Mouse (Mus musculus): ENCODE results near the gene 4930503B20Rik. TPM values are rescaled to one million over a fixed set of nuclear protein-coding genes. Genes with fewer than 3 reads are reported as not detected.

Gene 4930503B20Rik
- polyA plus RNA-seq, 1 experiment from 2014 or later: not detected

DNA sequence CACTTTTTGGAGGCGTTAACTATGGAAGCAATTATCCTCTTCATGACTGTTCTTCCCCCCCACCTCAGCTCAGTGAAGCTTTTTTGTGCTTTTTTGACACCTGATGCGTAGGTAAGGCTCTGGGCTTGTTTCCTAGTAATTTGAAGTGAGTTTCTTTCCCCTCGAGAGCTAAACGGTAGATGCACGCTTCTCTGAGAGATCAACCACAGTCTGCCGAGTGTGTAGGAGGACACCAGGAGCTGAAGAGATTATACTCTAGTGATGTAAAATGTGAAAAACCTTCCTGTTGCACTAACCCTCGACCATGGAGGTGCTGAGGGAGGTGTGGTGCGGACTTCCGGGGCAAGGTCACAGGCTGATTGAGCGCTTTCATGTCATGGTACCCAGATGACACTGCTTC lies 31.0 kb downstream of the 4930503B20Rik start:
- Histone ChIP-seq H3K4me3 (replicated peaks; ENCODE audit: low read depth, low read length) (no peak overlapping the region), H3K9me3 (replicated peaks; ENCODE audit: low read length) (no peaks in the 10 kb centered on the region; the same call in 1 of the 2 replicates), H3K36me3 (ENCODE audit: insufficient read depth, low read length) (no peaks in the 10 kb centered on the region), H3K4me1 (replicated peaks; ENCODE audit: insufficient read depth, low read length) (no peaks in the 10 kb centered on the region), H3K9ac (ENCODE audit: low read depth, low read length) (no peak overlapping the region), H3K4me2 (ENCODE audit: low read length) (no peak overlapping the region), H3K27ac (no peak overlapping the region), H3K27me3 (ENCODE audit: insufficient read depth, low read length) (no peaks in the 10 kb centered on the region)
- ATAC-seq (replicated peaks; ENCODE audit: low FRiP score, low read depth): no peak
- WGBS: 81% methylated on average over 10 of the region's 10 CpGs
- no peak for TF ChIP-seq CTCF (IDR thresholded peaks at IDR 0.05; ENCODE audit: low read depth)
- no peak for DNase-seq (ENCODE audit: low spot score)

DNA sequence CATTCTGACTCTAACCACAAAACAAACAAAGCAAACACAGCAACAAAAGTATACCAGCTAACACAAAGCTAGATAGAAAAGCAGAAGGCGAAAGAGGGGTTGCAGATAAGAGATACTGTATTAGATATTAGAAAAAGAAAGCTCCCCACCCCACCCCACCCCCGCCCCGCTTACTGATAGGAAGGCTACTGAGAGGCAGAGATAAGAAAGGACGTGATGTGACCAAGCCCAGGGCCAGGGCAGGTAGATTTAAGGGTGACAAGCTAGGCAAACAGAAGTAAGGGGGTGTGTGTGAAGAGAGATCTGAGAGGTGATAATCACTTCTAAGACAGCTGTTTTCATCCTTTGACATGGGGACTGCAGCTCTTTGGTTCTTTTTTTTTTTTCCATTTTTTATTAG lies 32.8 kb downstream of the 4930503B20Rik start:
- no peak overlapping the region for H3K4me3 ChIP-seq (replicated peaks; ENCODE audit: low read depth, low read length)
- no peak overlapping the region for H3K9ac ChIP-seq (ENCODE audit: low read depth, low read length)
- no peak for DNase-seq (ENCODE audit: low spot score)
- 86% methylated on average over 4 of the region's 4 CpGs for WGBS
- no peaks in the 10 kb centered on the region; the same call in 1 of the 2 replicates for H3K9me3 ChIP-seq (replicated peaks; ENCODE audit: low read length)
- H3K4me2 ChIP-seq (ENCODE audit: low read length): no peak overlapping the region
- ATAC-seq (replicated peaks; ENCODE audit: low FRiP score, low read depth): no peak
- no peak overlapping the region for H3K27ac ChIP-seq
- H3K27me3 ChIP-seq (ENCODE audit: insufficient read depth, low read length): no peaks in the 10 kb centered on the region
- no peak for TF ChIP-seq CTCF (IDR thresholded peaks at IDR 0.05; ENCODE audit: low read depth)
- no peaks in the 10 kb centered on the region for H3K36me3 ChIP-seq (ENCODE audit: insufficient read depth, low read length)
- no peaks in the 10 kb centered on the region for H3K4me1 ChIP-seq (replicated peaks; ENCODE audit: insufficient read depth, low read length)

DNA sequence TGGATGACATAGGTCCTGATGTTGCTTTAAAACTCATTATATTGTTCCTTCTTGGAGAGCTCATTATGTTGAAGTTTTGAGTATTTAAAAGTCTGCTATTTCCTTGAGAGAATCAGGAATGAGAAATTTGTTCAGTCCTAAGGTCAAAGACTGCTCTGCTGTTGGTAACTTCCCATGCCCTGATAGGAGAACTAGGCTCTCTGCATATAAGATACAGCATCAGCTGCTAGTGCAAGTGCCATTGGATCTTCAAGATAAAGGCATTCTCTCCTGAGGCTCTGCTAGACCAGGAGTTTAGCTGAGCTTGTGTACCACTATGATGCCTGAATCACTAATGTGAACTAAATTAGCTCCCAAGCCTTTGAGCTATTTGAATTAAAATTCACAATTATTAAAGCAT lies 33.2 kb downstream of the 4930503B20Rik start:
- Histone ChIP-seq H3K4me1 (replicated peaks; ENCODE audit: insufficient read depth, low read length) (no peaks in the 10 kb centered on the region), H3K27ac (no peak overlapping the region), H3K36me3 (ENCODE audit: insufficient read depth, low read length) (no peaks in the 10 kb centered on the region), H3K27me3 (ENCODE audit: insufficient read depth, low read length) (no peaks in the 10 kb centered on the region), H3K9me3 (replicated peaks; ENCODE audit: low read length) (no peaks in the 10 kb centered on the region; the same call in 1 of the 2 replicates), H3K9ac (ENCODE audit: low read depth, low read length) (no peak overlapping the region), H3K4me2 (ENCODE audit: low read length) (no peak overlapping the region), H3K4me3 (replicated peaks; ENCODE audit: low read depth, low read length) (no peak overlapping the region)
- ATAC-seq (replicated peaks; ENCODE audit: low FRiP score, low read depth) (no peak), DNase-seq (ENCODE audit: low spot score) (no peak)
- TF ChIP-seq CTCF (IDR thresholded peaks at IDR 0.05; ENCODE audit: low read depth): no peak

DNA sequence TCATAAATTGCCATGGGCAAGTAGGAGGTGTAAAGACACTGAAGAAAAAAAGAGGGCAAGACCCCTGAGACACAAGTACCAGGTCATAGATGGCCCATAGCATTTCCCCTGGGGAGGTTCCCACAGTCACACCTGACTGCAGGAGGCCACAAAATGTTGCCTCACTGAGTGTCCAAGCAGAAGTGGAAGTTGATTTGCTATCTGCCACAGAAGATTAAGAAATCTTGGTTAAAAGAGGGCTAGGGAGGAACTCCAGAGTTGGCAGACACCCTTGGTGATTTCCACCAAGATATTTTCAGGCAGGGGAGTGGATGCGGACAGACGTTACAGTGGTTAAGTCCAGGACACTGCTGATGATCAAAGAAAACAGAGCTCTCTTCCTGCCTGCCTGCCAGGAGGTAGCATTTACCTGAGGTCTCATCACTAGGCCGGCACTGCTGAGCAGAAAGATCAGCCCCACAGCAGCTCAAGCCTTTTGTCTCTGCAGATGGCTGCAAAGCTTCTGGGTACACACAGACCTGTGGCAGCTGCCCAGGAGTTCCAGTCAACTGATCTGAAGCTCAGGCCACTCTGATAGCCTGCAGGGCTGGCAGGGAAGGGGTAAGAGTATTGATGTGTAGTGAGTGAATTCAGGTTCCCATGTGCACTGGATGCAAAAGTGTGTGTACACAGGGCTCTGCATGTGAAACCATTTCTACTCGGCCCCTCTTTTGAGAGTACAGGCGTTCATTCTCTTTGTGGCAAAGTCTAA lies 34.4 kb downstream of the 4930503B20Rik start:
- DNase-seq (ENCODE audit: low spot score) (no peak), ATAC-seq (replicated peaks; ENCODE audit: low FRiP score, low read depth) (no peak)
- 60% methylated on average over 5 of the region's 5 CpGs for WGBS
- Histone ChIP-seq H3K27ac (no peak overlapping the region), H3K36me3 (ENCODE audit: insufficient read depth, low read length) (no peaks in the 10 kb centered on the region), H3K9ac (ENCODE audit: low read depth, low read length) (no peak overlapping the region), H3K4me1 (replicated peaks; ENCODE audit: insufficient read depth, low read length) (no peaks in the 10 kb centered on the region), H3K9me3 (replicated peaks; ENCODE audit: low read length) (no peaks in the 10 kb centered on the region; the same call in 1 of the 2 replicates), H3K27me3 (ENCODE audit: insufficient read depth, low read length) (no peaks in the 10 kb centered on the region), H3K4me3 (replicated peaks; ENCODE audit: low read depth, low read length) (no peak overlapping the region), H3K4me2 (ENCODE audit: low read length) (no peak overlapping the region)
- no peak for TF ChIP-seq CTCF (IDR thresholded peaks at IDR 0.05; ENCODE audit: low read depth)

DNA sequence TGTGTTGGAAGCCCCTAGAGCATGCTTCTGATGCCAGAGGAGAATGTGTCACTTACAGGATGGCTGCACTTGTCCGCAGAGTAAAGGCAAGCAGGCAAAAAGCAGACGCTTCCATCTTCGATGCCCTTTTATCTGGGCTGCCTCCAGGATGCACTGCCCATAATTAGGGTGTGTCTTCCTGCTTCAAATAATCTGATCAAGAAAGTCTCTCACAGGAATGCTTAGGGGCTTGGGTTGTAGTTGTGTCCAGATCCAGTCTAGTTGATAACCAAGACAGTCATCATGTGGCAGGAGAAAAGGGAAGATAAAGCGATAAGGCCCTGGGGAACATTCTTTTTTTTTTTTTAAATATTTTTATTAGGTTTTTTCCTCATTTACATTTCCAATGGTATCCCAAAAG lies 35.6 kb downstream of the 4930503B20Rik start, which contains the start of gene Dnase2b:
Dnase2b (minus strand) TSS at position 101 of the 400 bp plus-strand sequence.
- Histone ChIP-seq H3K9ac (ENCODE audit: low read depth, low read length) (no peak within 1 kb of the TSS), H3K4me2 (ENCODE audit: low read length) (no peak within 1 kb of the TSS), H3K4me3 (replicated peaks; ENCODE audit: low read depth, low read length) (no peak within 1 kb of the TSS), H3K36me3 (ENCODE audit: insufficient read depth, low read length) (no peaks in the 10 kb centered on the region), H3K27me3 (ENCODE audit: insufficient read depth, low read length) (no peaks in the 10 kb centered on the region), H3K4me1 (replicated peaks; ENCODE audit: insufficient read depth, low read length) (no peaks in the 10 kb centered on the region), H3K27ac (no peak within 1 kb of the TSS), H3K9me3 (replicated peaks; ENCODE audit: low read length) (no peaks in the 10 kb centered on the region; the same call in 1 of the 2 replicates)
- ATAC-seq (replicated peaks; ENCODE audit: low FRiP score, low read depth): no peak
- TF ChIP-seq CTCF (IDR thresholded peaks at IDR 0.05; ENCODE audit: low read depth): no peak
- WGBS: 84% methylated on average over 4 of the region's 4 CpGs
- DNase-seq (ENCODE audit: low spot score): no peak

DNA sequence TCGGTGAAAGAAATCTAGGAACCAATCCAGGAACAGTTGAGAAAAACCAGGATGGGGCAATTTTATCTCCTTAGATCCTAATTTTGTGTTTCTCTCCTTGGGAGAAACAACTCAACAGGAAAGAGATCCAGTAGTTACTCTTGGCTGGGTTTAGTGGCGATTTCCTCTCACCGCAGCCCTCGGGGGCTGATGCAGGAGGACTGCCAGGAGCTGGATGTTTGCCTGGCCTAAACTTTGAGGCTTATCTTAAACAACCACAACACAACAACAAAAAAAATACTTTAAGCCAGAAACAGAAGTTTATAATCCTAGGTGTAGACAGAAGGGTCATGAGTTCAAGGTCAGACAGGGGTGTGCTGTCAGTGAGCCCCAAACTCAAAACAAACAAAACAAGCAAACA lies 39.3 kb downstream of the 4930503B20Rik start:
- no peak for TF ChIP-seq CTCF (IDR thresholded peaks at IDR 0.05; ENCODE audit: low read depth)
- WGBS: 51% methylated on average over 4 of the region's 4 CpGs

More for the DNA sequence above, 39.3 kb downstream of the 4930503B20Rik start:
- ATAC-seq (replicated peaks; ENCODE audit: low FRiP score, low read depth) (no peak), DNase-seq (ENCODE audit: low spot score) (no peak)
- Histone ChIP-seq H3K4me3 (replicated peaks; ENCODE audit: low read depth, low read length) (no peak overlapping the region), H3K27ac (no peak overlapping the region), H3K4me2 (ENCODE audit: low read length) (no peak overlapping the region), H3K9ac (ENCODE audit: low read depth, low read length) (no peak overlapping the region), H3K27me3 (ENCODE audit: insufficient read depth, low read length) (no peaks in the 10 kb centered on the region), H3K4me1 (replicated peaks; ENCODE audit: insufficient read depth, low read length) (no peaks in the 10 kb centered on the region), H3K36me3 (ENCODE audit: insufficient read depth, low read length) (no peaks in the 10 kb centered on the region), H3K9me3 (replicated peaks; ENCODE audit: low read length) (no peaks in the 10 kb centered on the region)

Measured in kidney, postnatal 0 days (tissue).